Mouse (Mus musculus) leukemia stem cell, adult 10-12 weeks (primary cell): ENCODE data around the gene Vav1. TPM values are rescaled to one million over a fixed set of nuclear protein-coding genes. Genes with fewer than 3 reads are reported as not detected.

ENCODE experiments used
- polyA plus RNA-seq: library from polyadenylated mRNA; stranded (reverse); fragments of >175 nt; gene quantifications from 2 replicates; pipeline ENCODE4 v1.2.3, GENCODE M21; 2012; ENCODE audit warnings: low replicate concordance

The Vav1 gene
- 10.7 and 13.5 TPM in 2 replicates for polyA plus RNA-seq

DNA sequence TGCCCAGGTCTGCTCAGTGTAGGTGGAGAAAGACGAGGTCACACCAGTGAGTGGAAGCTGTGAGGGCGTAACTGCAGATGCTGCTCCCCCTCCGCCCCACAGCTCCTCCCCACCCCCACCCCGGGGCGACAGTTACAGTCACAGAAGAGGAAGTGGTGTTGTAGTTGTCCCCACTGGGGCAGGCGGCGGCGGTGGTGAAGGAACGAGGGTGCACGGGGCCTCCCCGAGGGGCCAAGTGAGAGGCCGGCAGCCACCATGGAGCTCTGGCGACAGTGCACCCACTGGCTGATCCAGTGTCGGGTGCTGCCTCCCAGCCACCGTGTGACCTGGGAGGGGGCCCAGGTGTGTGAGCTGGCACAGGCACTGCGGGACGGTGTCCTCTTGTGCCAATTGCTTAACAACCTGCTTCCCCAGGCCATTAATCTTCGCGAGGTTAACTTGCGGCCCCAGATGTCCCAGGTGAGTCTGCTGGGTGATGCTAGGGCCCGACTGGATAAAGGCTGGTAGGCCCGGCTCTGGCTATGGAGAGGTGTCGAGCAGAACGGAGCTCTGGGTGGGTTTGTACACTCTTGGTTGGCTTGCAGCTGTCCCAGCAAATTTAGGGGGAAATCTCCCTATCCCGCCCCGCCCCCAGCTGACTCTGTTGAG is at the start of gene Vav1:
Gene Vav1 (plus strand): TSS at position 158 of the 648 bp plus-strand sequence.

DNA sequence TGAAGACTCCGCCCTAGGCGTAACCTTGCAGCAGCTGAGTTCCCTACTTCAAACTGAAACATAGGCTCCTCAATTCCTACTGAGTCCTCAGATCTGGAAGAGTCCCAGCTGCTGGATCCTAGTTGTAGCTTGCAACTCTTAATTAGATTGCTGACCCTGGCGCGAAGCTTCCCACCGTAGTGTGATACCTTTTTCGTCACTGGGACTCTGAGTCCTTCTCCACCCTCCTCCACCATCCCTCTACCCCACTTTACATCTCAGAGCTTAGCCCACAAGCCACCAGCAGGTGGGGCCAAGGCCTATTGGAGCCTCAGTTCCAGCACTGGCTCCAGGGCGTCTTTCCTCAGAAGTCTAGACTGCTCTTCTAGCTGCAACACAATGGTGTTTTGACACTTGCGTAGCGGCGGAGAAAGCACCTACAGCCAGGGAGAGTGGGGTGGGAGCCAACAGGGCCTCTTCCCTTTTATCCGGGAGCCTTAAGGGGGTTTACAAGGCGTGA is 30.6 kb upstream of the Vav1 start, which contains the start of gene Gpr108:
Gene Gpr108 (minus strand): TSS at position 246 of the 499 bp plus-strand sequence.

DNA sequence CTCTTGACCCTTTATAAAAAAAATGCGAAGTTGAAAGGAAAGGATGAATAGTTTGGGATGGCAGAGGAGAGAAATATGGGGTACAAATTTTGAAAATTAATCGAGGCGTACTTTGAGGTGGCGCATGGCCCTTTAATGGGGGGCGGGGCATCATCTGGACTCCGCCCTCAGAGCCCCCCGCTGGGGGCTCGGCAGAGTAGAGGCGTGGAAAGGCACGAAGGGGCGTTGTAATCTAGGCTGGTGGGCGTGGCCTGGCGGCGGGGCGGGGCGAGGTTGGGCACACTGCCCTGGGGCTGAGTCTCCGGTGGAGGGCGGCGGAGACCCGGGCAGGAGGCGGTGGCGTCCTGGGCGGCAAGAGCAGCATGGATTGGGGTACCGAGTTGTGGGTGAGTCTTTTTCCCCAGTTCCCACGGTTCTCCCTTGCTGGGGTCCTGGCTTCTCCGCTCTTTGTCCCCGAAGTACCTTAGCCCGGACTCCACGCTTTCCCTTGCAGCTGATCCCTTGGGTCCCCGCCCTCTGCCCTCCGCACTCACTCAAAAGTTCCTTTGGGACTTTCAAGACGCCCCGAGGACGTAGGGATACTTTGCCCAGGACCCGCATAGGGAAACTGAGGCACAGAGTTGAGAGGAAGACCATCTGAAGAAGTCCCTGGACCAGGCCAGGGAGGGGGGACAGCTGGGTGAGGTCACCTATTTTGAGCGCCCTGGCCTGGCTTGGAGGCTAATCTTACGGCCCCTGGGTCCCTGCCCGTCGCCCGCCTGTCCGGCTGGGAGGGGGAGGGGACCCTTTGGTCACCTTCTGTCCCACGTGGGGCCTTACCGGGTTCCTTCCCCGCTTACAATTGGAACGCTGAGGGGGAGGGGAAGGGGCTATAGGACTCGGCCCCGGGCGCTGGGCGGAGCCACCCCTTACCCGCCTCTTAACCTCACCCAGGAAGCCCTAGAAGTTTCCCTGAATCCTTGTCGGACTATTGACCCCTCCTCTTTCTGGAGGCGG is 29.4 kb upstream of the Vav1 start, which contains the start of gene Trip10:
Gene Trip10 (plus strand): TSS at position 270 of the 996 bp plus-strand sequence.

DNA sequence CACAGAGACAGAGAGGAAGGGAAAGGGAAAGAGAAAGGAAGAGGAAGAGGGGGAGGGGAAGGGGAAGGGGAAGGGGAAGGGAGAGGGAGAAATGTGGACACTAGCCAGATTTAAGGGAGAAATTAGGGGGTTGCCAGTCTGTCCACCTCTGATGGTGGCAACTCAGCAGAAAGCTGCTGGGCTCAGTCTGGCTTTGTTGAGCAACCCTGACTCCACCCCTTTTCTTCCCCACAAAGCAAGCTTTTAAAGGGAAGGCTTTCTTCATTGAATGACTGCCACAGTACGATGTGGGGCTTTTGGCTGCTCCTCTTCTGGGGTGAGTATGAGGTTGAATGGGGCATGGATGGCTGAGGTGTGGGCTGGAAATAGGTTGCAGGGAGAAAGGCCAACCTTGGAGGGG is 79.5 kb downstream of the Vav1 start, which contains the start of gene Adgre1:
Gene Adgre1 (plus strand): TSS at position 251 of the 400 bp plus-strand sequence.

Other genes with a start within 250 kb of the Vav1 start
- gene Khsrp, start 247.6 kb upstream of the Vav1 start, polyA plus RNA-seq, result 758 and 1,065 TPM in 2 replicates
- not detected in 2 replicates for gene Slc25a41, start 237.4 kb upstream of the Vav1 start, polyA plus RNA-seq
- 5.3 and 6.2 TPM in 2 replicates for gene Crb3, start 220.0 kb upstream of the Vav1 start, polyA plus RNA-seq
- 4.9 and 6.2 TPM in 2 replicates for gene Slc25a23, start 219.2 kb upstream of the Vav1 start, polyA plus RNA-seq
- gene Dennd1c, start 200.6 kb upstream of the Vav1 start, polyA plus RNA-seq, result 25.4 and 34.0 TPM in 2 replicates
- 0.23 and 0.25 TPM in 2 replicates for gene Tubb4a, start 191.3 kb upstream of the Vav1 start, polyA plus RNA-seq
- gene Tnfsf9, start 173.8 kb upstream of the Vav1 start, polyA plus RNA-seq, result 0.18 and 0.27 TPM in 2 replicates
- not detected in 2 replicates for gene Cd70, start 129.3 kb upstream of the Vav1 start, polyA plus RNA-seq
- 0.85 and 0.98 TPM in 2 replicates for gene Tnfsf14, start 84.9 kb upstream of the Vav1 start, polyA plus RNA-seq
- gene C3, start 51.0 kb upstream of the Vav1 start, polyA plus RNA-seq, result 1.6 and 2.3 TPM in 2 replicates
- gene Gpr108, start 30.7 kb upstream of the Vav1 start, polyA plus RNA-seq, result 17.4 and 22.9 TPM in 2 replicates
- 3.1 and 4.2 TPM in 2 replicates for gene Trip10, start 29.6 kb upstream of the Vav1 start, polyA plus RNA-seq
- gene Adgre1, start 79.6 kb downstream of the Vav1 start, polyA plus RNA-seq, result 0.81 and 3.8 TPM in 2 replicates